Mouse (Mus musculus) heart, adult 2 months (tissue): ENCODE data around the gene Zfr2. TPM values are rescaled to one million over a fixed set of nuclear protein-coding genes. Genes with fewer than 3 reads are reported as not detected.

Experiments
- DNase-seq, 2 experiments: peaks; one replicate each; pipeline ENCODE4 v3.0.0; 2021
- H3K27ac ChIP-seq: fragments of 200-600 bp; 2 replicates; pipeline ENCODE4 v1.8.1; 2022
- H3K27me3 ChIP-seq: fragments of 200-500 bp; 2 replicates; pipeline ENCODE4 v1.6.1; 2012; ENCODE audit warnings: mild to moderate bottlenecking, low read length, inconsistent platforms, mixed read lengths; ENCODE audit not compliant: control insufficient read depth, insufficient read depth
- H3K36me3 ChIP-seq: fragments of 200-500 bp; 2 replicates; pipeline ENCODE4 v1.6.1; 2012; ENCODE audit warnings: low read length, inconsistent platforms; ENCODE audit not compliant: control insufficient read depth, insufficient read depth
- H3K4me1 ChIP-seq: fragments of 200-500 bp; 2 replicates; pipeline ENCODE4 v1.6.1; 2011; ENCODE audit warnings: low read length; ENCODE audit not compliant: control insufficient read depth, insufficient read depth
- H3K4me3 ChIP-seq: fragments of 200-600 bp; 2 replicates; pipeline ENCODE4 v1.8.1; 2022
- H3K79me2 ChIP-seq: fragments of 200-500 bp; replicated peaks from 2 replicates; pipeline ENCODE4 v1.6.1; 2012; ENCODE audit warnings: mild to moderate bottlenecking, inconsistent platforms, low read length, moderate library complexity, mixed read lengths; ENCODE audit not compliant: control insufficient read depth, insufficient read depth
- H3K9ac ChIP-seq: fragments of 200-500 bp; 2 replicates; pipeline ENCODE4 v1.6.1; 2012; ENCODE audit warnings: low read depth, mild to moderate bottlenecking, control low read depth, inconsistent platforms, low read length, mixed read lengths
- CTCF ChIP-seq: fragments of 200-600 bp; IDR thresholded peaks from 2 replicates; pipeline ENCODE4 v1.8.1; 2022; ENCODE audit warnings: antibody characterized with exemption, mild to moderate bottlenecking, moderate library complexity
- EP300 ChIP-seq: fragments of 200-500 bp; IDR thresholded peaks from 2 replicates; pipeline ENCODE4 v1.6.1; 2011; ENCODE audit warnings: low read depth, low read length, control low read depth; ENCODE audit not compliant: insufficient read depth
- POLR2A ChIP-seq: fragments of 200-500 bp; IDR thresholded peaks from 2 replicates; pipeline ENCODE4 v1.6.1; 2011; ENCODE audit warnings: mild to moderate bottlenecking, low read depth, low read length, control low read depth; ENCODE audit not compliant: insufficient read depth
- WGBS: fragments of 180-500 bp; shearing (Covaris S2); methylation state at CpG from one replicate; pipeline ENCODE4 v1.1.7; 2018; 5-methylcytosine and 5-hydroxymethylcytosine counted together
- intact Hi-C: fragments of 180-260 bp; cut with DNase I; formaldehyde crosslinking; loops from one replicate; pipeline ENCODE4 v1.15.1; 2025
- polyA plus RNA-seq: library from polyadenylated mRNA; depleted of rRNA; stranded (reverse); fragments of >200 nt; gene quantifications from 2 replicates; pipeline ENCODE4 v1.2.3, GENCODE M21; 2012
- total RNA-seq, 2 experiments: library from RNA; stranded (reverse); gene quantifications; 2 replicates each; pipeline ENCODE4 v1.2.3; 2021

Gene Zfr2
- total and polyA plus RNA-seq, 3 experiments = 1.8 to 5.0 (median 2.0) TPM

- Histone ChIP-seq H3K27ac (no peak overlapping the region), H3K27me3 (peaks cover 3% of the 10 kb centered on the region; the same call in 1 of the 2 replicates), H3K36me3 (no peaks in the 10 kb centered on the region), H3K4me3 (no peak overlapping the region), H3K4me1 (peaks cover 2% of the 10 kb centered on the region), H3K9ac (no peak overlapping the region), H3K79me2 (no peaks in the 10 kb centered on the region; the same call in 1 of the 2 replicates)
- intact Hi-C loops = loop anchor here (2.0 to 5.0 kb wide), 2 partner anchors 54 to 164 kb away; partner anchors contain the start of gene Gipc3
- WGBS = 25% methylated on average over 6 of the region's 6 CpGs
- DNase-seq = no peak
- TF ChIP-seq CTCF (peak; percentile 70), POLR2A (no peak), EP300 (no peak)
Measured at GRCm38 (mm10) chr10:81288601-81289000, 55.6 kb downstream of the Zfr2 start.

GRCm38 (mm10) chr10:81289278-81289677 lies 56.3 kb downstream of the Zfr2 start:
- Histone ChIP-seq H3K27ac (no peak overlapping the region), H3K4me3 (no peak overlapping the region), H3K9ac (no peak overlapping the region), H3K79me2 (no peaks in the 10 kb centered on the region; the same call in 1 of the 2 replicates), H3K27me3 (peaks cover 2% of the 10 kb centered on the region; the same call in 1 of the 2 replicates), H3K4me1 (peaks cover 5% of the 10 kb centered on the region), H3K36me3 (no peaks in the 10 kb centered on the region)
- WGBS = 7% methylated on average over 7 of the region's 7 CpGs
- TF ChIP-seq EP300 (0 out of 2 replicates have a peak, but pooled peaks have one; percentile 49), CTCF (peak; percentile 94; the same call in 1 of the 2 replicates), POLR2A (no peak)
- peak; percentile 66 to 77 for DNase-seq
- intact Hi-C loops = loop anchor here (1.0 to 5.0 kb wide), 3 partner anchors 16 to 163 kb away; partner anchors contain the start of gene Gipc3

- Histone ChIP-seq H3K36me3 (no peaks in the 10 kb centered on the region), H3K4me1 (peaks cover 7% of the 10 kb centered on the region), H3K27me3 (peaks cover under 1% of the 10 kb centered on the region; the same call in 1 of the 2 replicates), H3K27ac (no peak overlapping the region), H3K79me2 (no peaks in the 10 kb centered on the region; the same call in 1 of the 2 replicates), H3K4me3 (no peak overlapping the region), H3K9ac (no peak overlapping the region)
- WGBS = 53% methylated on average over 14 of the region's 14 CpGs
- no peak for DNase-seq
- intact Hi-C loops = loop anchor here (1.0 to 5.0 kb wide), 3 partner anchors 15 to 162 kb away; partner anchors contain the start of gene Gipc3
- TF ChIP-seq EP300 (no peak), POLR2A (no peak), CTCF (no peak)
Measured at GRCm38 (mm10) chr10:81289811-81290210, 56.9 kb downstream of the Zfr2 start.

- no peak for DNase-seq
- no peaks in the 10 kb centered on the region for H3K27me3 ChIP-seq
- intact Hi-C loops = no loop called here
- H3K4me3 ChIP-seq = no peak overlapping the region
- TF ChIP-seq EP300 (no peak), POLR2A (no peak), CTCF (no peak)
- H3K9ac ChIP-seq = no peak overlapping the region
- 29% methylated on average over 24 of the region's 24 CpGs for WGBS
- no peak overlapping the region for H3K27ac ChIP-seq
- H3K4me1 ChIP-seq = peaks cover 17% of the 10 kb centered on the region
- no peaks in the 10 kb centered on the region for H3K36me3 ChIP-seq
- peaks cover under 1% of the 10 kb centered on the region for H3K79me2 ChIP-seq
Measured at GRCm38 (mm10) chr10:81290698-81291460, 57.9 kb downstream of the Zfr2 start.

GRCm38 (mm10) chr10:81291511-81292104 lies 58.7 kb downstream of the Zfr2 start, which contains the start of gene Tjp3:
Gene Tjp3 (minus strand): TSS chr10:81291581.
- TF ChIP-seq CTCF (no peak), POLR2A (no peak), EP300 (no peak)
- Histone ChIP-seq H3K4me3 (no peak within 1 kb of the TSS), H3K79me2 (peaks cover 8% of the 10 kb centered on the region), H3K27ac (no peak within 1 kb of the TSS), H3K36me3 (no peaks in the 10 kb centered on the region), H3K4me1 (peaks cover 20% of the 10 kb centered on the region), H3K9ac (no peak within 1 kb of the TSS), H3K27me3 (no peaks in the 10 kb centered on the region)
- WGBS = 61% methylated on average over 9 of the region's 9 CpGs
- DNase-seq = no peak
- intact Hi-C loops = loop anchor here (2.0 kb wide), 1 partner anchor 27 kb away; no protein-coding TSS in a partner anchor
